Mouse (Mus musculus): ENCODE measurements around the gene Fanci. TPM values are rescaled to one million over a fixed set of nuclear protein-coding genes. Genes with fewer than 3 reads are reported as not detected.

The Fanci gene
- polyA plus RNA-seq, 1 experiment from 2014 or later, result 1.7 TPM

DNA sequence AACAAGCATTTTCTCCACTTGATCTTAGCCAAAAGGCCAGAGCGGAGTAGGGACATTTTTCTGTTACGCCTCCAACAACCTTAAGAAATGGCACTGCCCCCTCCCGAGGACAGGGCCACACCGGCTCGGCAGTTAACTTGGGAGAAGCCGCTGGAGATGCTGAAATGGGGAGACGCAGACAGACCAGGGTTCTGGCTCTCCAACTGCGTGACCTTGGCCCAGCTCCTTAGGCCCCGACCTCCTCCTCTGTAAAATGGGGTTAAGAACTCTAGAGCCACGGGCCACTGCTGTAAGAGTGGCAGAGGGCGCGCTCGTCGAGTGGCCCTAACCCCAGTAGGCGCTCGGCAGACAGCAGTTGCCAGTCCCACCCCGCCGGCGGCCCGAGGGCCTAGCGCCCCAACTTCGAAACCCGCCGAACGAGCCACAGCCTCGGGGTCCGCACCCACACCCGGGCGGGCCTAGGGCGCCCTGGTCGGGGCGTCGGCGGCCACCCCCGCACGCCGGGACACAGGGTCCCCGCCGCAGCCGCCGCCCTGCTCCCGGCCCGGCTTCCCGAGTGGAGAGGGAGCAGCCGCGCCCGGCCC is 73.8 kb downstream of the Fanci start:
- under 1% methylated on average over 43 of the region's 47 CpGs for WGBS
- no peaks in the 10 kb centered on the region for H3K9me3 ChIP-seq (replicated peaks; ENCODE audit: control insufficient read depth, low read length, poor library complexity, severe bottlenecking)
- peak overlapping the region; percentile 90 for H3K4me3 ChIP-seq (ENCODE audit: low read depth, low read length)
- peaks cover 10% of the 10 kb centered on the region for H3K36me3 ChIP-seq (ENCODE audit: control insufficient read depth, insufficient read depth, low read length)
- peak; percentile 59 for ATAC-seq
- peak overlapping the region; percentile 81 for H3K9ac ChIP-seq (ENCODE audit: low read depth, low read length)
- H3K4me2 ChIP-seq (ENCODE audit: low read length), result peak overlapping the region; percentile 91
- H3K4me1 ChIP-seq (ENCODE audit: control insufficient read depth, insufficient read depth, low read length), result peaks cover 20% of the 10 kb centered on the region
- H3K27ac ChIP-seq (ENCODE audit: low read length), result peak overlapping the region; percentile 79
- H3K27me3 ChIP-seq (ENCODE audit: control insufficient read depth, insufficient read depth, low read depth, low read length), result no peaks in the 10 kb centered on the region

DNA sequence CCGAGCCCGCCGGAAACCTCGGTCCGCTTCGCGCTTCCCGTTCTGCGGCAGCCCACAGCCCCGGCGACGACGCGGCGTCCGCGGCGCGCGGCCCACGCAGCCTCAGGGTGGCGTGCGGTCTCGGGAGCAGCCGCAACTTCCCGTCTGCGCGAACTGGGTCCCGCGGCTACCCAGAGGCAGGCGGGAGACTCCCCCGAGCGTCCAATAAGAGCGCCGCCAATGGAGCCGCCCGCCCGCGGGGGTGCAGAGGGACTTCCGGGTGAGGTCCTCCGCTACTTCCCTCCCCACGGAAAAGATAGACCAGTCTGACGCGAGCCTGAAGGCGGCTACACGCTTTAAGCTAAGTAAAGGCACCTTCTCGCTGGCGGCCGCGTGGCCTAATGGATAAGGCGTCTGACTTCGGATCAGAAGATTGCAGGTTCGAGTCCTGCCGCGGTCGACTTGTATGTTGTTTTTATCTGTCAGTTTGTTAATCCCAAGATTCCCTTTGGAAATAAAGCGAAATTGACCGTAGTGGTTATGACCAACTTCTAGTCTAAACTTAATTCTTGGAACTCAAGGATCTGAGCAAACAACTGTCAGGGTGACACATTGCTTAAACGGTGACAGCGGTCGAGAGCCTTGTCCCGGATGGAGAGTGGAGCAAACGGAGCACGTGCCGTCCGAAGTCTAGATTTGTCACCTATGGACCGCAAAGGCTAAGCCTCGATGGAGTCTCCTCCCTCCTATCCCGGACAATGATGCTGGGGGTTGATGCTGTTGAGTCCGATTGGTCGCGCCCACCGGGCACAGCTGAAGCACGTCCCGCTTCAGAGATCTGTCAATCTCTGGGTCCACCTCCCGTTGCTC is 74.5 kb downstream of the Fanci start, which contains the start of gene Polg:
TSS of gene Polg (minus strand) at position 310 of the 849 bp plus-strand sequence.
- peak; percentile 96 for ATAC-seq
- peak within 1 kb of the TSS; percentile 90 for H3K4me3 ChIP-seq (ENCODE audit: low read depth, low read length)

DNA sequence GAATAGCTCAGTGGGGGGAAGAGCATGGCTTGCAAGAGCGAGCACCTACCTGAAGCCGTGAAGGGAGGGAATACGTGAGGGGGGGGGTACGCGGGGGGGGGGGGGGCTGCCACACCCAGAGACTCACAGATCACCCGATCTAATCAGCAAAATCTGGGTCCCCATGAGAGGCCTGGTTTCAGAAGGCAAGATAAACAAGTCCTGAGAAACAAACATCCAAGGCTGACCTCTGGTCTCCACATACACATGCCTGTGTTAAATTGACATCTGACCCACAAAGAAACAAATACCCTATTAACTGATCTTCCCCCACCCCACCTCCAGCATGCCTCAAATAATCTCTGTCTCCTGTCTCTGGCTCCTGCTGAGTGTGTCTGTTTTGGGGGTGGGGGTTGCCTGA is 76.2 kb downstream of the Fanci start:
- Histone ChIP-seq H3K4me3 (ENCODE audit: low read depth, low read length) (no peak overlapping the region), H3K9me3 (replicated peaks; ENCODE audit: control insufficient read depth, low read length, poor library complexity, severe bottlenecking) (no peaks in the 10 kb centered on the region), H3K9ac (ENCODE audit: low read depth, low read length) (no peak overlapping the region), H3K27ac (ENCODE audit: low read length) (no peak overlapping the region), H3K4me2 (ENCODE audit: low read length) (peak overlapping the region; percentile 91), H3K36me3 (ENCODE audit: control insufficient read depth, insufficient read depth, low read length) (no peaks in the 10 kb centered on the region), H3K4me1 (ENCODE audit: control insufficient read depth, insufficient read depth, low read length) (peaks cover 20% of the 10 kb centered on the region), H3K27me3 (ENCODE audit: control insufficient read depth, insufficient read depth, low read depth, low read length) (no peaks in the 10 kb centered on the region)
- 10% methylated on average over 1 of the region's 6 CpGs for WGBS
- ATAC-seq, result no peak

More for the DNA sequence above, 74.5 kb downstream of the Fanci start, which contains the start of gene Polg:
- H3K9me3 ChIP-seq (replicated peaks; ENCODE audit: control insufficient read depth, low read length, poor library complexity, severe bottlenecking), result no peaks in the 10 kb centered on the region
- H3K4me1 ChIP-seq (ENCODE audit: control insufficient read depth, insufficient read depth, low read length), result peaks cover 20% of the 10 kb centered on the region
- H3K27ac ChIP-seq (ENCODE audit: low read length), result peak within 1 kb of the TSS; percentile 79
- H3K9ac ChIP-seq (ENCODE audit: low read depth, low read length), result peak within 1 kb of the TSS; percentile 81
- under 1% methylated on average over 75 of the region's 76 CpGs for WGBS
- H3K36me3 ChIP-seq (ENCODE audit: control insufficient read depth, insufficient read depth, low read length), result peaks cover 5% of the 10 kb centered on the region
- peak within 1 kb of the TSS; percentile 91 for H3K4me2 ChIP-seq (ENCODE audit: low read length)
- no peaks in the 10 kb centered on the region for H3K27me3 ChIP-seq (ENCODE audit: control insufficient read depth, insufficient read depth, low read depth, low read length)

DNA sequence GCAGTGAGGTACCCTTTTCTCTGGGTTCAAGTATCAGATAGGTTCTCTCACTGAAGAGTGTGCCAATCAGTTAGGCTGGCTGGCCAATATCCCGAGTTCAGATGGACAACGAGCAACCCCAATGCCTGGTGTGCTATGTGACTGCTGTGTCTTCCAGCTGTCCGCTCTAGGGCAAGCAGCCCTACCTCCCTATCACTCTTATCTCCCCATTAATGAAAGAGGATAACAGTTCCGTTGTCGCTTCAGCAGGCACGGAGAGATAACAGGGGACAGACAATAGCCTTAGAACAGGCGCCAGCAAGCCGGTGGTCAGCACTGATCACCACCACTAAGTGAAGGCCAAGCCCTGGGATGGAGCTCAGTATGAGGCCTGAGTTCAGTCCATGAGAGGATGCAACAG is 77.3 kb downstream of the Fanci start:
- Histone ChIP-seq H3K4me2 (ENCODE audit: low read length) (no peak overlapping the region), H3K36me3 (ENCODE audit: control insufficient read depth, insufficient read depth, low read length) (no peaks in the 10 kb centered on the region), H3K4me1 (ENCODE audit: control insufficient read depth, insufficient read depth, low read length) (peaks cover 19% of the 10 kb centered on the region), H3K4me3 (ENCODE audit: low read depth, low read length) (no peak overlapping the region), H3K27me3 (ENCODE audit: control insufficient read depth, insufficient read depth, low read depth, low read length) (no peaks in the 10 kb centered on the region), H3K9me3 (replicated peaks; ENCODE audit: control insufficient read depth, low read length, poor library complexity, severe bottlenecking) (no peaks in the 10 kb centered on the region), H3K9ac (ENCODE audit: low read depth, low read length) (no peak overlapping the region), H3K27ac (ENCODE audit: low read length) (no peak overlapping the region)
- WGBS, result 53% methylated on average over 8 of the region's 8 CpGs
- no peak for ATAC-seq

DNA sequence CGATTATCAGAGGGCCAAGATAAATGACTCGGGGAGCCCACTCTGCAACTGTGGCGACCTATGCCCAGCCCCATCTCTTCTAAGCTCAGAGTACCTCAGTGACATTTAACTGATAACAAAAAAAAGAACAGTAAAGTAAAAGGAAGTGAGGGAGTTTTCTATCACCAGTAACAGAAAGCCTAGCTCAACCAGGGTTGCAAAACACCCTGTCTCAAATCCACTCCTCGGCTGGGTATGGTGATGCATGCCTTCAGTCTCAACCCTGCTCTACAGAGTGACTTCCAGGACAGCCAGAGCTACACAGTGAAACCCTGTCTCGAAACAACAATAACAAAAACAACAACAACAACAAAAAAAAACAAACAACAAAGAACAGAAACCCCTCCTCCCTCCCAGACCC is 78.0 kb downstream of the Fanci start:
- Histone ChIP-seq H3K4me1 (ENCODE audit: control insufficient read depth, insufficient read depth, low read length) (peaks cover 11% of the 10 kb centered on the region), H3K27me3 (ENCODE audit: control insufficient read depth, insufficient read depth, low read depth, low read length) (no peaks in the 10 kb centered on the region), H3K27ac (ENCODE audit: low read length) (no peak overlapping the region), H3K36me3 (ENCODE audit: control insufficient read depth, insufficient read depth, low read length) (no peaks in the 10 kb centered on the region), H3K4me2 (ENCODE audit: low read length) (no peak overlapping the region), H3K9me3 (replicated peaks; ENCODE audit: control insufficient read depth, low read length, poor library complexity, severe bottlenecking) (no peaks in the 10 kb centered on the region), H3K9ac (ENCODE audit: low read depth, low read length) (no peak overlapping the region), H3K4me3 (ENCODE audit: low read depth, low read length) (no peak overlapping the region)
- WGBS, result 84% methylated on average over 5 of the region's 5 CpGs
- no peak for ATAC-seq

DNA sequence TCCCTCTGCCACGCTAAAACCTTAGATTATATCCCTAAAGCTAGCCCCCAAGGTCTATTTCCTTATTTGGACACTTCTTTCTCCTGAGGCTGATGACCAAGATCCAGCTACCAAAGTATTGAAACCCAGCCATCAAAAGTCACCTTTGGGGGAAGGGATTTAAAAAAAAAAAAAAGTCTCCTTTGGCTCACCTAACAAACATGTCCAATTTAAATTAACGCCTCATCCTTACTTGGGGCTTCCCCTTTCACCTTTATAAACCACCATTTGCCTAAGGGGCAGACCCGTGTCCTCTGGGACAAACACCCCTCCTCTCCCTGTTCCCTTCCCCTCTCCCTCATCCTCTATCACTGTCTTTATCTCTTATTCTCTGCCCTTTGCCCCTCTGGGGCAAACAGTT is 79.0 kb downstream of the Fanci start:
- Histone ChIP-seq H3K4me1 (ENCODE audit: control insufficient read depth, insufficient read depth, low read length) (0 out of 2 replicates have a peak, but pooled peaks cover 8% of the 10 kb centered on the region), H3K27me3 (ENCODE audit: control insufficient read depth, insufficient read depth, low read depth, low read length) (no peaks in the 10 kb centered on the region), H3K27ac (ENCODE audit: low read length) (no peak overlapping the region), H3K9me3 (replicated peaks; ENCODE audit: control insufficient read depth, low read length, poor library complexity, severe bottlenecking) (no peaks in the 10 kb centered on the region), H3K9ac (ENCODE audit: low read depth, low read length) (no peak overlapping the region), H3K36me3 (ENCODE audit: control insufficient read depth, insufficient read depth, low read length) (no peaks in the 10 kb centered on the region), H3K4me3 (ENCODE audit: low read depth, low read length) (no peak overlapping the region), H3K4me2 (ENCODE audit: low read length) (no peak overlapping the region)
- 76% methylated on average over 3 of the region's 3 CpGs for WGBS
- ATAC-seq, result no peak

DNA sequence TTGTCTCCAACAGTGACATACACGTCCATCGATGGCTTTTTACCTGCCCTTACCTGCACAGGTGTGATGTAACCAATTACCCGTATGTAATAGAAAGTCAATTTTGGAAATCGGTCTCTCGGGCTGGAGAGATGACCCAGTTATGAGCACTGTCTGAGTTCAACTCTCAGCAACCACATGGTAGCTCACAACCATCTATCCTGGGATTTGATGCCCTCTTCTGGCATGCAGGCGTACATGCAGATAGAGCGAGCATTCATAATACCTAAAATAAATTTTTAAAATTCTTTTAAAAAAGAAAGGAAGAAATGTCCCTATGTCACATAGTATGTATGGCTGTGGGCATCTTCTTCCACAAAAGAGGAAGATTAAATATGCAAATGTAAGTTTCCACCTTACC is 79.7 kb downstream of the Fanci start:
- 0 out of 2 replicates have a peak, but pooled peaks cover 8% of the 10 kb centered on the region for H3K4me1 ChIP-seq (ENCODE audit: control insufficient read depth, insufficient read depth, low read length)
- no peak overlapping the region for H3K4me3 ChIP-seq (ENCODE audit: low read depth, low read length)
- H3K27me3 ChIP-seq (ENCODE audit: control insufficient read depth, insufficient read depth, low read depth, low read length), result no peaks in the 10 kb centered on the region
- ATAC-seq, result no peak
- H3K9me3 ChIP-seq (replicated peaks; ENCODE audit: control insufficient read depth, low read length, poor library complexity, severe bottlenecking), result no peaks in the 10 kb centered on the region
- no peak overlapping the region for H3K9ac ChIP-seq (ENCODE audit: low read depth, low read length)
- whole genome bisulfite sequencing, result 68% methylated on average over 7 of the region's 7 CpGs
- no peak overlapping the region for H3K4me2 ChIP-seq (ENCODE audit: low read length)
- H3K27ac ChIP-seq (ENCODE audit: low read length), result no peak overlapping the region
- no peaks in the 10 kb centered on the region for H3K36me3 ChIP-seq (ENCODE audit: control insufficient read depth, insufficient read depth, low read length)

DNA sequence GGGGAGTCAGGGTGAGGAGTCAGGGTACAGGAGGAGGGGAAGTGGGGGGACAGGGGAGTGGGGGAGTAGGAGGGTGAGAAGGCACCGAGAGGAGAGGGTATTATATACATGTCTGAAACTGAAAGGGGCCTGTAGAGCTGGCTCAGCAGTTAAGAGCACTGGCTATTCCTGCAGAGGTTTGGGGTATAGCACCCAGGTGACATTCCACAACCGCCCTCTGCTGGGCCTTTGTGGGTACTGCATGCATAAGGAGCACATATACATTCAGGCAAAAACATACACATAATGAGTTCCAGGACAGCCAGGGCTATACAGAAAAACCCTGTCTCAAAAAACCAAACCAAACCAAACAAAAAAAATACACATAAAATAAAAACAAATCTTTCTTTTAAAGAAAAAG is 81.1 kb downstream of the Fanci start:
- WGBS, result 59% methylated on average over 2 of the region's 2 CpGs
- H3K9ac ChIP-seq (ENCODE audit: low read depth, low read length), result no peak overlapping the region
- H3K9me3 ChIP-seq (replicated peaks; ENCODE audit: control insufficient read depth, low read length, poor library complexity, severe bottlenecking), result no peaks in the 10 kb centered on the region
- ATAC-seq, result no peak
- H3K27me3 ChIP-seq (ENCODE audit: control insufficient read depth, insufficient read depth, low read depth, low read length), result no peaks in the 10 kb centered on the region
- H3K4me2 ChIP-seq (ENCODE audit: low read length), result no peak overlapping the region
- H3K4me1 ChIP-seq (ENCODE audit: control insufficient read depth, insufficient read depth, low read length), result no peaks in the 10 kb centered on the region
- no peaks in the 10 kb centered on the region for H3K36me3 ChIP-seq (ENCODE audit: control insufficient read depth, insufficient read depth, low read length)
- no peak overlapping the region for H3K4me3 ChIP-seq (ENCODE audit: low read depth, low read length)
- H3K27ac ChIP-seq (ENCODE audit: low read length), result no peak overlapping the region

All from midbrain, embryonic 16.5 days (tissue).